Mouse (Mus musculus): ENCODE measurements around the gene Slc17a5. TPM values are rescaled to one million over a fixed set of nuclear protein-coding genes. Genes with fewer than 3 reads are reported as not detected.

The Slc17a5 gene
- total RNA-seq, 1 experiment from 2014 or later, result 8.7 TPM

DNA sequence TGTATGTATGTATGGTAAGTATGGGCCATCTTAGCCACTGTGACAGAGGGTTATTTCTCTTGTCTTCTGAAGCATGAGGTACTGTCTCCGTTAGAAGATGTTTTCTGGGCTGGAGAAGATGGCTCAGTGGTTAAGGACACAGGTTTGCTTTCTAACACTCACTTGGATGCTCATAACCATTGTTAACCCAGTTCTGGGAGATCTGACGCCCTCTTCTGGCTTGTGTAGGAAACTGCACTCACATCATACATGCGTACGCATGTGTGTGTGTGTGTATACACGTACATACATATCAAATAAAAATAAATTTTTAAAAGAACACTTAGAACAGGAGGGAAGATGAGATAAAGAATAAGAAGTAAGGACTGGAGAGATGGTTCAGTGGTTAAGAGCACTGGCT is 11.4 kb downstream of the Slc17a5 start:
- no peak for ATAC-seq (replicated peaks; ENCODE audit: low read depth, poor library complexity, severe bottlenecking)

DNA sequence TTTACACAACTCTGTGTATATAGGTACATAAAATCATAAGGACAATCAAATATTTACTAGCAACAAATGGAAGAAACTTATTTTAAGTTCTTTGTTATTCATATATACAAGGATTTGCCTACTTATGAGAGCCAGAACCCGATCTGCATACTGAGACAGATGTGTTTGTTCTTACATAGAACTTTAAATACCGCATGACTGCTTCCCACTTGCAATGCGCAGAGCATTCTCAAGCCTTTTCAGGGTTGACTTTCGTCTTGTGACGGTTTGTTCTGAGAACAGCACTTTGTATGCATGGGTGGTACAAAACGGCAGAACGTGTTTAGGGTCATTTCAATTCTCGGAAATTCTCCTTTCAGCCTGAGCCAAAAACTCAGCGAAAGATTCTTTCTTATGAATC is 17.9 kb downstream of the Slc17a5 start:
- no peak for ATAC-seq (replicated peaks; ENCODE audit: low read depth, poor library complexity, severe bottlenecking)

DNA sequence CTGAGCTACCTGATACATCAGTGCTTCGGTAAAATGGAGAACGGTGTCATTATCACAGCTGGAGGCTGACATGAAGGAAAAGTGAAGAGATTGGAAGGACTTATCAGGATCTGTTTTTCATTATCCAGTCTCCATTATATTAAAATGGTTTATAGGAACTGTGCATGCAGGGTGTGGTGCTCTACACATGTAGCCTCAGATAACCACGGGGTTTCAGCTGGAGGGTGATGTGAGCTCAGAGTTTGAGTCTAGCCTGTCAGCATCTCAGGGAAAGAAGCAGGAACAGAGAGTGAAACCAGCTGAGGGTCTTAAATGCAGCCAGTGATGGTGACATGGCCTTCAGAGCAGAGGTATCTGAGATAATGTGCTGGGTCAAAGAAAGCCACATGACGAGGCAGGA is 28.4 kb downstream of the Slc17a5 start:
- no peak for ATAC-seq (replicated peaks; ENCODE audit: low read depth, poor library complexity, severe bottlenecking)

DNA sequence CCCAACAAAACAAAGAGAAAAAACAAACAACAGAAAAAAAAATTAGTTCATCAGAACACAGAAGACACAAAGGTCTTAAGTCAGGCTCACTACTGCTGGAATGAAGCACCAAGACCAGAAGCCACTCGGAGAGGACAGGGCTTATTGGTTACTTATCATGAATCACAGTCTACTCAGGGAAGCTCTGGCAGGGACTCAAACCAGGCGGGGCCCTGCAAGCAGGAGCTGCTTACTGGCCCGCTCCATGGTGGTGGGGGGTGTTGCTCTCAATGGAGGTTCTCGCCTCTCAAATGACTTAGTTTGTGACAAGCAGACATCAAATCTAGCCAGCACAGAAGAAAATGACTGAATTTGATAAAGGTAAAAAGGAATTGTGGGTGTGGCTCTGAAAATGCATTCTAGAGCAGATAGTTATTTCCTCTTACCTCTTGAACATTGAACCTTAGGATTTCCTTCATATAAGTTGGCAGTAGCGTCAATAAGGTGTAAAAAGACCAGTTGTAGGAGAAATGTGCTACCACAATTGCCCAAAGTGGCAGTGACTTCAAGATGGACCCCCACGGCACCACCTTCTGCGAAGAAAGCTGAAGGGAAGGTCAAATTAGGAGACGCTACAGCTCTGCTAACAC is 29.1 kb downstream of the Slc17a5 start:
- ATAC-seq (replicated peaks; ENCODE audit: low read depth, poor library complexity, severe bottlenecking), result no peak

DNA sequence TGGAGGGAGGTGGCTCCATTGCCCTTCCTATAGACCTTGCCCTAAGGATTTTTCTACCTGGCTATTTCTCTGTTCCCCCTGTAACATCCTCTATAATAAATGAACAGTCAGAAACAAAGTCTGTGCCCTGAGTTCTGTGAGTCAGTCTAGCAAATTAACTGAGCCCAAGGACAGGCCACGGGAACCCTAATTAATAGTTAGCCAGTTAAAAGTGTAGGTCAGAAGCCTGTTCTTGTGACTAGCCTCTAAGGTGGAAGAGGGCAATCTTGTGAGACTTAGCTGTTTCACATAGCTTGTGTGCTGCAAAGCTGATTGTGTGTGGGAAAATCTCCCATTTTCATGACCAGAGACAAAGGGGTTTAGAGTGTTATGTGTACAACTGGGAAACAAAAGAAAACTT is 30.8 kb downstream of the Slc17a5 start:
- ATAC-seq (replicated peaks; ENCODE audit: low read depth, poor library complexity, severe bottlenecking), result no peak

DNA sequence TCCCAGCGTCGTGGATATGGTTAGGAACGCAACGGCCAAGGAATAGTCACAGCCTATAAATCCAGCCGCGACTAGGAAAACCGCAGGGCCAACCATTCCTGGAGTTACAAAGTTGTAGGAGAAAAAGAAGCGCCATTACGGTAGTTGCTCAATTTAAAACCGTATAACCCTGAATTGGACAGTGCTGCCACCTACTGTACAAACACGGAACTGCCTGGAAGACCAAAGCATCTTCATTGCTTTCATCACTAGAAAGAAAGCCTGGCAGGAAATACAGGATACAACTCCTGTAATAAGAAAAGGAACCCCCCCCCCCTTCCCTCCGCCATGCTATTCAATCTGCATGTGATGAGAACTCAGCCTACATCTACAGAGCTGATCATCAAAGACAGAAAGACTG is 34.9 kb downstream of the Slc17a5 start:
- ATAC-seq (replicated peaks; ENCODE audit: low read depth, poor library complexity, severe bottlenecking), result peak; percentile 98

DNA sequence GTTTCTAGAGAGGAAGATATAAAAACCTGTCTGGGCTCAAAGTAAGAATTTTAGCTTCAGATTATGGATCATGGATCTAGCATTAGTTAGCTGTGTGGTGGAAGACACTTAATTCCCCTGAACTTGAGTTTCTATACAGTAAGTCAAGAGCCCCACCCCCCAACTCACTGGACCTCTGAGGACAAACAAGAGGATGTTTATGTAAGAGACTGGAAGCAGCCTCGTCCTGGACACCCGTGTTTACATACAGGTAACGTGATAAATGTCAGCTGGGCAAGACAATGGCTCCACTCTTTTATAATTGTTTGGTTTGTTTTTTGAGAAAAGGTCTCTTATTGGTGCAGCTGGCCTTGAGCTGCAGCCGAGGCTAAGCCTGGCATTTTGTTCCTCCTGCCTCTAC is 36.1 kb downstream of the Slc17a5 start:
- ATAC-seq (replicated peaks; ENCODE audit: low read depth, poor library complexity, severe bottlenecking), result no peak

DNA sequence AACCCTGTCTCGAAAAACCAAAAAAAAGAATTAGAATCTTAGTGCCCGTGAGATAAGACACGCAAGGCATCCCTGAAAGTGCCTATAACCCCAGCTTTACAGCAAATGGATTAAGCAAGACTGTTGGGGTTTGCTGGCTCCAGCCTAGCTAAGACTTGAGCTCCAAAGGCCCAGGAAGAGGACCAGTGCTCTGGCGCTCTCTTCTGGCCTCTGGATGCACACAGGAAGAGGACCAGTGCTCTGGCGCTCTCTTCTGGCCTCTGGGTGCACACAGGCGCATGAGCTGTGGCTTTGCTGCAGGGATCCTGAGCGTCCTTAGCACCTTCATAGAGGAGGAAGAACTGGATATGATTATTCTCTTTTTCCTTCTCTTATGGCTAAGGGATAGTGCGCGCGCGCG is 40.1 kb downstream of the Slc17a5 start:
- ATAC-seq (replicated peaks; ENCODE audit: low read depth, poor library complexity, severe bottlenecking), result peak; percentile 60; the same call in 1 of the 2 replicates

DNA sequence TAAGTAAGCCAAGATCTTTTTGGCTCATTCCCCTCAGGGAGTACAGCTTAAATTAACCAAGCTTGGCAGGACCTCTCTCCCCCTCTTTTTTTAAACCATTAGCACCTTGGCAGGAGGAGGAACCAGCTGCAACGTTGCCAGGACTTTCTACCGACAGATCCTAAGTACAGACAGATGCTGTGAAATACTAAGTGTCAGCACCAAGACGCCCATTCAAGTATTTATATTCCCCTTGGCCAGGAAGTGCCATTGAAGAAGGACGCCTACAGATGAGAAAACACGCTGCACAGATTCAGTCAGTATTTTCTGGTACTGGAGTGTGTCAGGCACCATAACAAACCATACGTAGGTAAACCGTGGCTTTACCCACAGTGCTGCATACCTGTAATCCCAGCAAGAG is 40.9 kb downstream of the Slc17a5 start:
- no peak for ATAC-seq (replicated peaks; ENCODE audit: low read depth, poor library complexity, severe bottlenecking)

DNA sequence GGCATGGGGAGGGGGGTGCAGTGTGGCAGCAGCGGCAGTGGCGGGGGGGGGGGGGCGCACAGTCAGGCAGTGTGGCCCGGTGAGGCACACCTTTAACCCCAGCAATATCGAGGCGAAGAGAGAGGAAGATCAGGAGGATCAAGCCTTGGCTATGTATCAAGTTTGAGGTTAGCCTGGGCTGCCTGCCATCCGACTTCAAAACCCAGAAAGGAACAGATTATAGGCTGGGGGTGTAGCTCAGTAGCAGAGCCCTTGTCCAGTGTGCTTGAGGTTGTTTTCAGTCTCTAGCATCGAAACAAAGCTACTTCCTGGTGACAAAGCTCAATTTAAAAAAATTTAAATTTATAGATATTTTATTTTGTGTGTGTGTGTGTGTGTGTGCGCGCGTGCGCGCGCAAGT is 46.1 kb downstream of the Slc17a5 start:
- no peak for ATAC-seq (replicated peaks; ENCODE audit: low read depth, poor library complexity, severe bottlenecking)

DNA sequence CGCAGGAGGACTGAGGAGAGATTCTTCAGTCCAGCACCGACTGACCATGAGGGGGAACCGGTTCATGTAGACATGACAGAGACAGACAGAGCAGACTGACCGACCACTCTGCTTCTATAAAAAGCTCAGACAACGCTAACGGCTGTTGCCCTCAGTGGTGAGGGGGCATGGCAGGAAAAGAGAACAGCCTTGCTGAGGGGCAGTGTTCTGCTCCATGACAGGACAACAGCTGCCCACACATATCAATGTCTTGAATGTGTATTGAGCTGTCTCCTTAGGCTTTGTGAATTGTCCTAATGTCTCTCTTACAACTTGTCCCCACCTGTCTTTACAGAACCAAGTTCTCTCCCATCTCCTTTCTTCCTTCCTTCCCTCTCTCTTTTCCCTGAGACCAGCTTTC is 49.4 kb downstream of the Slc17a5 start:
- ATAC-seq (replicated peaks; ENCODE audit: low read depth, poor library complexity, severe bottlenecking), result no peak

DNA sequence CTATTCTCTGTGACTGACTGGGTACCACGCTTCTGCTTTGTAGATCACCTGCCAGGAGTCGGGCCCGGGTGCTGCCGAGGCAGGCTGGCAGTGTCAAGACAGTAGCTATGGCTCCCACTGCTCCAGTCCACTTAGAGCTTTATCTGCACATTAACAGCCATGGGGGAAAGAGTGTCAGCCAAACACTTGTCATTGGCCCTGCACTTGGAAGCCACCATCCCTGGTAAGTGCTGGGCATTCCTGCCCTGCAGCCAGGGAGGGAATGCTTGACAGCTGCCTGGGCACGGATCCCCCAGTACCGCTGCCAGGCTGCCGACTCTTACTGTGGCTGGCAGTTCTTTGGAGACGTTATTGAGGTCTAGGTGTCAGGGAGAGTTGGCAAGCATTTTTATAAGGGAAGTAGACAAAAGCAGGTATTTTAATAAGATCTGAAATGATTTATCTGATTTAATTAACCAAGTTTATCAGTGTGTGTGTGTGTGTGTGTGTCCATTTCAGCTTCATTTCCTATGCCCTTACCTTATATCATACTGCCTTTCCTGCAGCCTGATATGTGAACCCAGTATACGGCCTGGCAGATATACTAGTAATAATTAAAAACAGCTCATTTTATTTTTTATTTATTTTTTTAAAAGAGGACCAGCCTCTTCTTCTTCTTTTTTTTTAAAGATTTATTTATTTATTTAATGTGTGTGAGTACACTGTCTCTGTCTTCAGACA is 50.5 kb downstream of the Slc17a5 start:
- no peak for ATAC-seq (replicated peaks; ENCODE audit: low read depth, poor library complexity, severe bottlenecking)

DNA sequence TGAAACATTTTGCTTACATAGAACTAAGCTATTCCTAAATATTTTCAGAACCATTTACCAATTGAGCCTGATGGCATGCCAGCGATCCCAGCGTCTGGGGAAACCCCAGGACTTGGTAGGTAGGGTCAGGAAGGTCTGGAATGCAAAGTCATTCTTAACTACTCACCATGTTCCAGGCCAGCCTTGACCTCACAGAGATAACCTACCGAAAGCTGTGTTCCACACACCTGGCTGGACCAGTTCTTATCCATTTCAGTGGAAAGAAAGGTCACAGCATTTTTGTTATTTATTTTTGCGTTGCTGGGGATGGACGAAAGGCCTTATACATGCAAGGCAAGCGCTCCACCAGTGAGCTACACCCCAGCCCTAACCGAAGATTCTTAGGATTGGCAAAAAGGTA is 53.2 kb downstream of the Slc17a5 start:
- ATAC-seq (replicated peaks; ENCODE audit: low read depth, poor library complexity, severe bottlenecking), result no peak

DNA sequence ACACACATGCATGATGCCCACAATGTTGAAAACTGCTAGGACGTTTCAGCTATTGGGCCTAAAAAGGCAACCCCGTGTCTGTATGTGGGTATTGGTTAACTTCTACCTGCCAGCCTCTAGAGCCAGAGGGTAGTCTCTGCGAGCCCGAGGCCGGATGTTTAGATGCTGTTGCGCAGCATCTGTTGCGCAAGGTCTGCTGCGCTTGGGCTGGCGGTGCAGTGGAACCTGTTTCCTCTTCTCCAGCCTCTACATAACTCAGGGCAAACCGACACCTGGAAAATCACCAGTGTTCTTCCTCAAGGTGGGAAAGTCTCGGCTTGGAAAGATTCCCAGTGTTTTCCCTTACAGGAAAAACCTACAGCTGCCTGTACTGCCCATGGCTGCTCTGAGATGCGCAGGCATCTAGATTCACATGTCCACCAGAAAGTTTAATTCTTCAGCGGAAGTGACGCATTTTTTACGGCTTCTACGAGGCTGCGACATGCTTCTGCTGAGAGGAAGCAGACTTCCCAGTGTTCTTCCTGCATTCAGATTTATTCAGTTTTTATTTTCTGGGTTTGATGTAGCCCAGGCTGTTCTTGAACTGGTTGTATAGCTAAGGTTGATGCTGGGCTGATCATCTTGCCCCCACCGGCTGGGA is 54.4 kb downstream of the Slc17a5 start:
- peak; percentile 92 for ATAC-seq (replicated peaks; ENCODE audit: low read depth, poor library complexity, severe bottlenecking)

DNA sequence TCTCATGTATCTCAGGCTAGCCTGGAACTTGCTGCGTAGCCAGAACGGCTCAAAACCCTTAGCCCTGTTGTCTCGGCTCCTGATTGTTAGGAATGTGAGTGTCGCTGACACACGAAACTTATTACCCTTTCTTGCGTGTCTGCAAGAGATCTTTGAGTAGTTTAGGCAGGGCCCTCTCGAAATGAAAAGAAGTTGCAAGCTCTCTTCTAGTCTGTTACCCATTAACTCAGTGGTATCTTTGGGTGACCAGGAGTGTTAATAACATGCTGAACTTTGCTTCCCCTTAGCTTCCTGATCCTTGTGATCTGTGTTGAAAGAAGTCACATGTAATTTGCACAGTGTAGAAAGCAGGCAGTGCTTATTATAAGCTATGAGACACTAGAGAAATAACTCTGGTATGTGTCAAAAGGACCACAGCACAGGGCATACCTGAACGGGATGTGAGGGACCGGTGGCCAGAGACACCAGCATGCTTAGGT is 55.5 kb downstream of the Slc17a5 start:
- no peak for ATAC-seq (replicated peaks; ENCODE audit: low read depth, poor library complexity, severe bottlenecking)

DNA sequence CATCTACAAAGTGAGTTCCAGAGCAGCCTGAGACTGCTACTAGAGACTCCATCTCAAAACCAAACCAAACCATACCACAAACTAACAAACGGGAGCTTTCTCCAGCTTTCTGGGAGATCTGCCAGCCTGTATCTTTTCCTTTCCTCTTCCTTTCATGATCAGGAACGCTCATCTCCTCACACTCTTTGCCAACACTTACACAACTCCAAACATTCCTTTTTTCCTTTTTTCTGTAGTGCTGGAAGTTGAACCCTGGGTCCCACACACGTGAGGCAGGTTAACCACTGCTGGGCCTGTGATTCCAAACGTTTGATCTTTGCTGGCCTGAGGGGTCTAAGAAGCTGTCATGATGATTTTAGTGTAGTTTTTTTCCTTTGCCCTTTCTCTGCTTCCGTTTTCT is 56.0 kb downstream of the Slc17a5 start:
- ATAC-seq (replicated peaks; ENCODE audit: low read depth, poor library complexity, severe bottlenecking), result no peak

DNA sequence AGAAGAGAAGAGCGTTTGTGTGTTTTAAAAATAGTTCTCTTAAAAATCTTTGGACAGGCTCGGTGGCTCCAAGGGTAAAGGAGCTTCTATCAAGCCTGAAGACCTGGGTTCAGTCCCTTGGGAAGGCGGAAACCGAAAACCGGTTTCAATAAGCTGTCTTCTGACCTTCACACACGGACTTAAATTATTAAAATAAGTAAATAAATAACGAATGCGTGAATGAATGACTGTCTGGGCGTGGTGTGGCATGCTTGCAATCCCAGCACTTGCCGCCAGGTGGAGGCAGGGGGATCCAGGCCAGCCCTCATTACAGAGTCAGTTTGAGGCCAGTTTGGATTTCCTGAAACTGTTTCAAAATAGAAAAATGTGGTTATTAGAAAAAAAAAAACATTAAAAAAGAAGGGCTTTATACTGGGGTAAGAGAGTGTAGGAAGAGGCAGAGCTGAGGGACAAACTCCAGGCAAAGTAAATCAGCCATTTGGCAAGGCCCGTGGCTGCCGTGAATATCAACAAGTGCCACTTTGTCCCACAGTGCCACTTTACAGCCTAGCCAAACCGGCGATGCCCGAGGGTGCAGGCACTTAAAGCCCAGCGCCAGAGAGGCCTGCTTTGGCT is 60.0 kb downstream of the Slc17a5 start:
- peak; percentile 78 for ATAC-seq (replicated peaks; ENCODE audit: low read depth, poor library complexity, severe bottlenecking)

DNA sequence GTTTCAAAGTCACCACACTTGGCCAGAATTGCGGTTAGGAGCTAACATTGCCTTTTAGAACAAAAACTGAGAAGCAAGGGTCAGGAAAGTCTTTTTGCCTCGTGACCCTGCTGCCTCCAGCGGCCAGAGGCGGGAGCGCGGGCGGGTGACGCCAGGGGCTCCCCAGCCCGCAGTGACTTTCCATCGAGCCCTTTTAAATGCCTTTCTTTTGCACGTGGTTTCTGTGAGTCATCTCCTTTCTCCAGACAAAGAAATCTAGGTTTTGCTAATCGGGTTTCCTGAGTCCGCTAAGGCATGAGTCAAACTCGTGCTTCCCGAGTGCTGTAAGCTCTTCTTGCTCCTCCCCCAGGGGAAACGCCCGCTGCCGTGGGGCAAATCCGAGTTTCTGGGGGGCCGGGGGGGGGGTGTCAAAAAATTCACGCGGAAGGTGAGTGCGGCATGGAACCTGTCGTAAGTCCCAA is 60.5 kb downstream of the Slc17a5 start:
- ATAC-seq (replicated peaks; ENCODE audit: low read depth, poor library complexity, severe bottlenecking), result peak; percentile 90

DNA sequence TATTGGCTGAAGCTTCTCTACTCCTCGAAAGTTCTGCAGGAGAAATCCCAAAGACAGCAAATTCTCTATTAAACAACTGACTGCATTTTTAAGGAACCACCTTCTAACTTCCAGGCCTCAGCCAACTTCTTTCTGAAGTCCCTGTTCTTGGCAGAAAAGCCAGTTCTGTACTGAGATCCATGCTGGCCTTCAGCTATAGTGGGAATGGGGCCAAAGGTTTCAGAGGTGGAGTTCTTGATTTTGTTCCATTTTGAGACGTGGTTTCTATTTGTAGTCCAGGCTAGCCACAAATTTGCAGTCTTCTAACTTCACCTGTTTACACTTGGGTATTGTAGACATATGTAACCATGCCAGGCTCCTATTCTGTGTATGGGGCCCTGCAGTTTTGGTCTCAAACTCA is 61.6 kb downstream of the Slc17a5 start:
- ATAC-seq (replicated peaks; ENCODE audit: low read depth, poor library complexity, severe bottlenecking), result no peak

DNA sequence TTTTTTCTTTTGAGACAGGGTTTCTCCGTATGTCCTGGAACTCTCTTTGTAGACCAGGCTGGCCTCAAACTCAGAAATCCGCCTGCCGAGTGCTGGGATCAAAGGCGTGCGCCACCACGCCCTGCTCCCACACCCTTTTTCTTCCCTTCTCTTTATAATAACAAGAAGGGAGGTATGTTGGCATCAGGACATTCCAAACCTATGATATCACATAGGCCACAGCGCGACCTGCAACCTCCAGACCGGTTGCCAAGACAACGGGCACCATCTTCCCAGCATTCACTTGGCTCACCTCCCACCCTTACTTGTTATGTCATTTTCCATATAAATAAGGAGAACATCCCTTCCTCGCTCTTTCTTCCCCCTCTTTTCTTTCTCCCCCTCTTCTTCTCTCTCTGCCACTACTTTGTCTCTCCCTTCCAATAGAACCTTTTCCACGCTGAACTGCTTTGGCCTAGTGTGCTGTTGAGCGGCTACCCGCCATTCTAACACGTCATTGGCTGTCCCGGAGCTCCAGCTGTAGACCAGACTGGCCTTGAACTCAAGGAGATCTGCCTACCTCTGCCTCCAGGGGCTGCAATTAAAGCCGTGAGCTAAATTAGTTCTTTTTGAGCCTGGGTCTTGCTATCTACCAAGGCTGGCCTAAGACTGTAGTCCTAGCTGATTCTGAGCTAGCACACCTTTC is 62.2 kb downstream of the Slc17a5 start:
- ATAC-seq (replicated peaks; ENCODE audit: low read depth, poor library complexity, severe bottlenecking), result no peak

All from common myeloid progenitor, adult 5-6 weeks (primary cell).